Mouse (Mus musculus): ENCODE results near the gene Col6a3.

Col6a3 gene

GRCm38 (mm10) chr1:90843836-90844235, at the start of gene Col6a3:
Gene Col6a3 (minus strand): TSS chr1:90843971.
- DNase-seq (ENCODE audit: low read depth) = no peak

- DNase-seq (ENCODE audit: low read depth) = no peak
Observed at GRCm38 (mm10) chr1:90885771-90886460, 42.1 kb upstream of the Col6a3 start.

- DNase-seq (ENCODE audit: low read depth) = no peak
Observed at GRCm38 (mm10) chr1:90876486-90877270, 32.9 kb upstream of the Col6a3 start.

- no peak for DNase-seq (ENCODE audit: low read depth)
Observed at GRCm38 (mm10) chr1:90875961-90876360, 32.2 kb upstream of the Col6a3 start.

- no peak for DNase-seq (ENCODE audit: low read depth)
Observed at GRCm38 (mm10) chr1:90875371-90875770, 31.6 kb upstream of the Col6a3 start.

GRCm38 (mm10) chr1:90870581-90870980, 26.8 kb upstream of the Col6a3 start:
- DNase-seq (ENCODE audit: low read depth) = no peak

- no peak for DNase-seq (ENCODE audit: low read depth)
Observed at GRCm38 (mm10) chr1:90866734-90867133, 23.0 kb upstream of the Col6a3 start.

GRCm38 (mm10) chr1:90855880-90856279, 12.1 kb upstream of the Col6a3 start:
- DNase-seq (ENCODE audit: low read depth) = no peak

- DNase-seq (ENCODE audit: low read depth) = no peak
Observed at GRCm38 (mm10) chr1:90849836-90850235, 6.1 kb upstream of the Col6a3 start.

GRCm38 (mm10) chr1:90845206-90845605, 1.4 kb upstream of the Col6a3 start:
- no peak for DNase-seq (ENCODE audit: low read depth)

GRCm38 (mm10) chr1:90842789-90843587, 783 bp downstream of the Col6a3 start:
- no peak for DNase-seq (ENCODE audit: low read depth)

GRCm38 (mm10) chr1:90840250-90840649, 3.5 kb downstream of the Col6a3 start:
- DNase-seq (ENCODE audit: low read depth) = no peak

- DNase-seq (ENCODE audit: low read depth) = no peak
Observed at GRCm38 (mm10) chr1:90838657-90839056, 5.1 kb downstream of the Col6a3 start.

- DNase-seq (ENCODE audit: low read depth) = no peak
Observed at GRCm38 (mm10) chr1:90838221-90838620, 5.5 kb downstream of the Col6a3 start.

- no peak for DNase-seq (ENCODE audit: low read depth)
Observed at GRCm38 (mm10) chr1:90836178-90836740, 7.5 kb downstream of the Col6a3 start.

- DNase-seq (ENCODE audit: low read depth) = no peak
Observed at GRCm38 (mm10) chr1:90834701-90835100, 9.1 kb downstream of the Col6a3 start.

- no peak for DNase-seq (ENCODE audit: low read depth)
Observed at GRCm38 (mm10) chr1:90830006-90830405, 13.8 kb downstream of the Col6a3 start.

GRCm38 (mm10) chr1:90813226-90813625, 30.5 kb downstream of the Col6a3 start:
- DNase-seq (ENCODE audit: low read depth) = no peak

- DNase-seq (ENCODE audit: low read depth) = no peak
Observed at GRCm38 (mm10) chr1:90808930-90809329, 34.8 kb downstream of the Col6a3 start.

GRCm38 (mm10) chr1:90803104-90803503, 40.7 kb downstream of the Col6a3 start:
- no peak for DNase-seq (ENCODE audit: low read depth)

- no peak for DNase-seq (ENCODE audit: low read depth)
Observed at GRCm38 (mm10) chr1:90801067-90801466, 42.7 kb downstream of the Col6a3 start.

GRCm38 (mm10) chr1:90800466-90800865, 43.3 kb downstream of the Col6a3 start:
- DNase-seq (ENCODE audit: low read depth) = no peak
